Mouse (Mus musculus): ENCODE measurements around the gene Ryk.

Gene Ryk

DNA sequence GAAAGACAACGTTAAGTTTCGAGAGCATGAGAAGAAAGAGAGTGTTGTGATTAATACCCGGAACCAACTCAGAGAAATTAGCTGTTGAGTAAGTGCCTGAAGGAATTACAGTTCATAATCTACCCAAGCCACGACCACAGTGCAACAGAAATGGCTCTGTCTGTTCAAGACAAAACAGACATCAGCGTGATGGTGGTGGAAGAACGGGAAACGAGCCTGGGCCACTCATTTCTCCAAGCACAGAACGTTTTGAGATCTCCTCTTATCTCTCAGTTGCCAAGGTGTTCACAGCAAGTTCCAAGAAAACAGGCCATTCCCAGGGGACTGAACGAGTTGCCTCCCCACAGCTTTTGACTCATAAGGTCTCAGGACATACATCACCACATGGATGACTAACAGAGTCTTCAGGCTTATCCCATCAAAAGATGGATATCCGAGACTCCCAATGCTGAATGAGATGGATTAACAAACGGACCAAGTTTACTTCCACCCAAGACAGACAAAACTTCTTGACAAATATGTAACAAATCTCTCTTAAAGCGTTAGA, 111.8 kb downstream of the Ryk start:
- DNase-seq (ENCODE audit: extremely low spot score, low spot score), result no peak

DNA sequence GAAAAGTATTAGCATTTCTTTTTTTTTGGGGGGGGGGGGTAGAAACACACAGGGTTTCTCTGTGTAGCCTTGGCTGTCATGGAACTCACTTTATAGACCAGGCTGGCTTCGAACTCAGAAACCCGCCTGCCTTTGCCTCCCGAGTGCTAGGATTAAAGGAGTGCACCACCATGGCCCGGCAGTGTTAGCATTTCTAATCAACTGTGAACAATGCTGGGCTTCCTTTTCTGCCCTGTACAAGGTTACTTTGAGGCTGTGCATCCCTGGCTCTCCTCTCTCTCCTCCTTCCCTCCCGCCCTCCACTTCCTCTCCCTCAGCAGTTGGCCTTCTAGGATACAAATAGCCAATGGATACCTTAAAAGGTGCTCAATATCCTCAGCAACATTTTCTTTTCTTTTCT, 114.0 kb downstream of the Ryk start:
- DNase-seq (ENCODE audit: extremely low spot score, low spot score), result no peak

DNA sequence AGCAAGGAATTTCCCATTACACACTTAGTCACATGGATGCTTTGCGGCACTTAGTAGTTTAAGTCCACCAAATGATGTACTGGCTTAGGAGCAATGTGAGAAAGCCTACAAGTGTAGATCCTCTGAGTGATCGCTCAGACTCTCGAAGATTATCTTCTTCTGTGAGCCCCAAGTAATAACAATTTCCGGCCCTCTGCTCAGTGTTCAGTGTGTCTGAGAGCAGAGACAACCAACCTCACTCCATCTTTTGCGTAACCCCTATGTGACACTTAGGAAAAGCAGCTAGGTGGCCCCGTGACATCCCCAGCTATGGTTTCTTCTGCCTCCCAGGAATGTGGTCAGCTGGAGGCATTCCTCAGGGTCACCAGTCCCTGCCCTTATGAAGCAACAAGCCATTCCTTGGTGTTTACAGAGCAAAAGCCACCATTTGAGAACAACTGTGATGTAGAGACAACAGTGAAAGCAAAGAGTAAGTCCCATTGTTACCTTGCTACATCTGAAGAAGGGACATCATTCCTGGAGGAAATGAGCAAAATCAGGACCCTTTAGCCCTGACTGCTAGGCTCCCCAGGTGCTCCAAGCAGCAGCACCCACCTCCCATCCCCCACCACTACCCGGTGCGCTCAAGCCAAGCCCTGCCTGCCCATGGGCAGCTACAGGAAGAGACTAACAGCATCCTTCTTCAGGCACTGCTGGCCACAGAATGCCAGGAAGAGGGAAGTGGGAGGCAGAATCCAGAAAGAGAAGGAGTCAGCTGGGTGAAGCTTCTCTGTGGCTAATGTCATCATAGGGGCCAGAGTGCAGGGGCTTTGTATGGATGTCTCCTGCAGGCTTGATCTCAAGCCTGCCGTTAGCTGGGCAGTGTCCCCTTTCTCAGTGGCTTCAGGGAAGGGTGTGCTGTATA, 116.6 kb downstream of the Ryk start:
- no peak for DNase-seq (ENCODE audit: extremely low spot score, low spot score)

GRCm38 (mm10) chr9:102955866-102956265, 121.1 kb downstream of the Ryk start:
- DNase-seq (ENCODE audit: extremely low spot score, low spot score), result no peak

All from neural tube, embryonic 10.5 days (tissue).